Mouse (Mus musculus): ENCODE data around the gene Anxa9. TPM values are rescaled to one million over a fixed set of nuclear protein-coding genes. Genes with fewer than 3 reads are reported as not detected.
A peak's percentile ranks its signal among the peaks of the same experiment; 100 is the strongest.
"Not testable (repeated sequence)": the region's sequence is repeated elsewhere in the genome, so short reads cannot be mapped to it uniquely, and the experiment has no call there.

Anxa9 gene
- polyA plus RNA-seq (2015; fragmentation: Nextera tagmentation; extraction: Ambion mirVana): 1.4 and 1.6 TPM in 2 replicates

DNA sequence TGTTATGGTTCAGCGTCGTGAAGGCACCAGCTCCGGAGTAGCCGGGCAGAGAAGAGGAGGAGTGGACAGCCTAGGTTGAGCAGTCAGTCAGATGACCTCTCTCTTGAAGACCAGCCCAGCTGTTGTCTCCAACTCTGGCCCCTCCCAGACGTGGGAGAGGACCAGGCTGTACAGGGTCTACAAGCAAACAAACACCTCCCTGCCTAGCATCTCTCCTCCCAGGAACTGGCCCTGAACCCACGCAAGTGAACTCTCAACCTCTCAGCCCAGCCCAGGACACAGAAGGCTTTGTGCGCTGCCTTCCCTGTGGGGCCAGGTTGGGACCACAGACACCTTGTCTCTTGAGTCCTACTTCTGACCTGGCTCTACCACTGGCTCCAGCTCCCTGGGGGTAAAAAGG, at the start of gene Anxa9:
Anxa9 (minus strand) TSS at position 77 of the 400 bp plus-strand sequence.
- Histone ChIP-seq H3K4me2 (replicated peaks) (no peak within 1 kb of the TSS), H3K9me3 (no peaks in the 10 kb centered on the region), H3K4me3 (replicated peaks) (no peak within 1 kb of the TSS), H3K27ac (no peak within 1 kb of the TSS), H3K36me3 (no peaks in the 10 kb centered on the region), H3K4me1 (replicated peaks) (no peaks in the 10 kb centered on the region), H3K27me3 (replicated peaks) (no peaks in the 10 kb centered on the region), H3K9ac (no peak within 1 kb of the TSS)
- ATAC-seq: peak; percentile 11; the same call in 1 of the 2 replicates
- 48% methylated on average over 7 of the region's 7 CpGs for WGBS

DNA sequence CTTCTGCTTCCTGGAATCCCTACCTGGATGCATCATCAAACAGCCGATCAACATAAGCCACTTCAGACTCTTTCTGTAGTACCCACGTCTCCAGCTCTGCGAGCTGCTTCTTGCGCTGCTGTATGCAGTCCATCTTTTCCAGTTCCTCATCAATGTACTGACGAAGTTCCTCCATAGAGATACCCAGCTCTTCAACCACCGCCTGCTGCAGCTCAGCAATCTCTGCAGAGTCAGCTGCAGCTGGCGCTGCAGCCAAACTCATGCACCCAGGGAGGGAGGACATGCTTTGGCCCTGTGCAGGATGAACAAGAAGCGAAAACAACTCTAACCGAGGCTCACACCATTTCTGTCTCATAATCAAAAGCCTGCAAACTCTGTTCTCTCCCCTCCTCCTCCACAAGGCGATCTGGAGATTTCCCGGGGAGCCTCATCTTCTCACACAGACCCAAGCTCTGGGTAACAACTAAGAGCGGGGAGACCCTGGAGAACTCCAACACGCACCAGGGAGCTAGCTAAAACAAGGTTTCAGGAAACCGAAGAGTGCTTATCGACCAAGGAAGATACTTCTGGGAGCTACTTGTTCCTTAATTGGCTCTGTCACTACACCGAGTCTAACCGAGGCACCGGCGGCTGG, 49.1 kb upstream of the Anxa9 start:
- not testable (repeated sequence) for H3K27ac ChIP-seq; H3K27me3 ChIP-seq (replicated peaks); H3K9ac ChIP-seq; H3K9me3 ChIP-seq; H3K4me1 ChIP-seq (replicated peaks)
- peak; percentile 8; the same call in 1 of the 2 replicates for ATAC-seq
- Histone ChIP-seq H3K4me2 (replicated peaks) (peak overlapping the region; percentile 40), H3K4me3 (replicated peaks) (peak overlapping the region; percentile 47), H3K36me3 (0 out of 2 replicates have a peak, but pooled peaks cover 12% of the 10 kb centered on the region)
- WGBS: 32% methylated on average over 12 of the region's 19 CpGs

DNA sequence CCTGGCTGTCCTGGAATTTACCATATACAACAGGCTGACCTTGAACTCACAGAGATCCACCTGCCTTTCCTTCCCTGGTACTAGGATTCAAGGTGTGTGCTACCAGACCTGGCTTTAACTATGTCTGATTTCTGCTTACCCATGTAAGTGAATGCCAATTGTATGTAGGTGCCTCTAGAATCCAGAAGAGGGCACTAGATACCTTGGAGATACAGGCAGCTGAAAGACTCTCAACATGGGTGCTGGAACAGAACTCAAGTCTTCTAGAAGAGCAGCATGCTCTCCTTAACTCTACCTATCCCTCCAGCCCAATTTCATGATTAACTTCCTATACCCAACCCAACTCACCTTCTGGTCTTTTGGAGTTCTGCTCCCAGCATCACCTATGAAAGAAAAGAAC, 42.5 kb upstream of the Anxa9 start:
- no peak overlapping the region for H3K9ac ChIP-seq
- H3K4me2 ChIP-seq (replicated peaks): no peak overlapping the region
- ATAC-seq: no peak
- no peak overlapping the region for H3K4me3 ChIP-seq (replicated peaks)
- no peak overlapping the region for H3K27ac ChIP-seq
- no peaks in the 10 kb centered on the region for H3K9me3 ChIP-seq
- H3K27me3 ChIP-seq (replicated peaks): no peaks in the 10 kb centered on the region
- H3K4me1 ChIP-seq (replicated peaks): no peaks in the 10 kb centered on the region
- H3K36me3 ChIP-seq: peaks cover 34% of the 10 kb centered on the region

DNA sequence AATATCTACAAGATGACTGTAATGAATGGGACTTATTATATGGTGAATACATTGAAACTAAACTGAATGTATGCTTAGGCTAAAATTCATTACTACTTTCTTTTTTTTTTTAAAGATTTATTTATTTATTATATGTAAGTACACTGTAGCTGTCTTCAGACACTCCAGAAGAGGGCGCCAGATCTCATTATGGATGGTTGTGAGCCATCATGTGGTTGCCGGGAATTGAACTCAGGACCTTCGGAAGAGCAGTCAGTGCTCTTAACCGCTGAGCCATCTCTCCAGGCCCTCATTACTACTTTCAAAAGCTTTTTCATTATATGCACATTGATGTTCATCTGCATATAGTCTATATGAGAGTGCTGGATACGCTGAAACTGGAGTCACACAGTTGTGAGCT, 41.4 kb upstream of the Anxa9 start:
- not testable (repeated sequence) for H3K4me2 ChIP-seq (replicated peaks); H3K27ac ChIP-seq; H3K9ac ChIP-seq; H3K4me1 ChIP-seq (replicated peaks); H3K27me3 ChIP-seq (replicated peaks); ATAC-seq; H3K9me3 ChIP-seq; H3K4me3 ChIP-seq (replicated peaks)
- 91% methylated on average over 5 of the region's 5 CpGs for WGBS
- peaks cover 35% of the 10 kb centered on the region for H3K36me3 ChIP-seq

DNA sequence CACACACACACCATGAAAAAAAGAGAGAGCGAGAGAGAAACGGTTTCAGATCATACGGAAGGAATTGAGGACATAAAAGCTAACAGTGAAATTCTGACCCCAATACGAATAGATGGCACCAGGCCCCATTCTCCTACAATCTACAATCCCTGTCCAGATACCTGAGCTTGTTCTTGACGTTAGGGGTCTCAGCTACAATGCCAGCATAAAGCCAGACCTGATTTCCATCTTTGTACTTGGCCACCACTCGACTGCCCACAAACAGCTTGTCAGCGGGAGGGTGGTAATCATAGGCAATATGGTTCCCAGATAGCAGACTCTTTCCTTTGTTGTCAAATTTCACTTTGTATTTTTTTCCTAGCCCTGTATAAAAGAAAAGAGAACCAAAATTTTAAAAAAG, 39.5 kb upstream of the Anxa9 start:
- Histone ChIP-seq H3K9ac (no peak overlapping the region), H3K36me3 (peaks cover 41% of the 10 kb centered on the region), H3K9me3 (no peaks in the 10 kb centered on the region), H3K4me2 (replicated peaks) (no peak overlapping the region), H3K27ac (no peak overlapping the region), H3K4me3 (replicated peaks) (no peak overlapping the region), H3K27me3 (replicated peaks) (no peaks in the 10 kb centered on the region), H3K4me1 (replicated peaks) (no peaks in the 10 kb centered on the region)
- WGBS: 89% methylated on average over 7 of the region's 7 CpGs
- ATAC-seq: no peak

DNA sequence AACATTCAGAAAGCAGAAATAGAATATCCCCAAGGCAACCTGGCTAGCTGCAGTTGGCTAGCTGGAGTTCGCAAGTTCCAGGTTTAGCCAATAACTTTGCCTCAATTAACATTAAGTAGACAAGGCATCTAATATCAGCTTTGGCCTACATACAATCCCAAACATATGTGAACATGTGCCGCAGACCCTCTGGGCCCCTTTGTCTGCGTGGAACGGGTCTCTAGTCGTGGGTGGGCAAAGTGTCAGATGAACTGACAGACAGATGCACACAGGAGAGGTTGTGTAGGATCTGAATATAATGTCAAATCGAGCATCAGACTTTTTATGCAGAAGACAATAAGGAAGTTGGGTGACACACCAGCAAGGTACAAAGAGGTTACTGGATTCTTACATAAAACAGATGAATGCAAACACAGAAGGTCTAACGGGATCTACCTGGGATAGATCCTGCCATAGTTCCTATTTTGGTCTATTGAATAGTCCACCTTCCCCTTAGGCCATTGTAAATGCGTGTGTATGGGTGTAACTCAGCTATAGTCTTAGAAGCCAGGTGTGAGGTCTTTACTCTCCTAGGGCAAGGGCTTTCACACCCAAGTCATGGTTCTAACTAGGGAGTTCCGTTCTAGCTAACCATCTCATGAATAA, 36.5 kb upstream of the Anxa9 start:
- not testable (repeated sequence) for H3K4me2 ChIP-seq (replicated peaks); H3K27me3 ChIP-seq (replicated peaks); H3K4me3 ChIP-seq (replicated peaks); H3K27ac ChIP-seq; ATAC-seq; H3K9ac ChIP-seq; H3K9me3 ChIP-seq; H3K4me1 ChIP-seq (replicated peaks)
- 97% methylated on average over 9 of the region's 9 CpGs for WGBS
- peaks cover 42% of the 10 kb centered on the region for H3K36me3 ChIP-seq

DNA sequence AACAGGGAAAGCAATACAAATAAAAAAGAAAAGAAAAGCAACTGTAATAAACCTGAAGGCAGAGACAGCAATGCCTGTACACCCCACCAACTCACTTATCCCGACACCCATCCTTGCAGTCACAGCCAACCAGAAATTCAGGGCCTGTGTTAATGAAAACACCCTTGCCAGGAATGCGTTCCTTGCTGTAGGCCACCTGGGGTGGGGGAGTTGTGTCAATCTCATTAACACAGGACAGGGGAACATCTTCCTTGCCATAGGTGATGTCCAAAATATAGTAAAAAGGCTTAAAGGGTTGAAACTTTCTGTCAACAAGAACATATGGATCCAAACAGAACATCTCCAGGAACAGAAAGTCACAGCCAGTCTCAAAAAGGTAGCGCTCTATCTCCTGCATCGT, 31.3 kb upstream of the Anxa9 start:
- Histone ChIP-seq H3K9ac (no peak overlapping the region), H3K4me3 (replicated peaks) (no peak overlapping the region), H3K4me2 (replicated peaks) (no peak overlapping the region), H3K27me3 (replicated peaks) (no peaks in the 10 kb centered on the region), H3K36me3 (peaks cover 41% of the 10 kb centered on the region), H3K27ac (no peak overlapping the region), H3K9me3 (no peaks in the 10 kb centered on the region), H3K4me1 (replicated peaks) (no peaks in the 10 kb centered on the region)
- 95% methylated on average over 4 of the region's 4 CpGs for WGBS
- ATAC-seq: no peak

DNA sequence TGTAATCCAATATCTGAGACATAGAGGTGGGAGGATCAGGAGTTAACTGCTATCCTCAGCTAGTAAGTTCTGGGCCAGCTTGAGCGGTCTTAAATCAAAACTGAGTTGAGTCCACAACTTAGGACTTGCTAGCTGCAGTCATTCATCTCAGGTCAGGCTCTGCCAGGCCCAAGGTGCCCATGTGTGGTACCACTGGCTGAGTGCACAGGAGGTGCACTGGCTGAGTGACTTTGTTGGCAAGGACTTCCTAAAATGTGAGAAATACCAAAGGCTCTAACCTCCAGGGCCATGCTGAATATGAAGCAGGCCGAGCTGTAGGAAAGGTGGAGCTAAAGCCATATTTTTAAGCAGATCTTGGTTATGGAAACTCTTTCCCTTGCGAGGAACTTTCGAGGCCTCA, 30.4 kb upstream of the Anxa9 start:
- ATAC-seq: no peak
- WGBS: 94% methylated on average over 4 of the region's 4 CpGs

DNA sequence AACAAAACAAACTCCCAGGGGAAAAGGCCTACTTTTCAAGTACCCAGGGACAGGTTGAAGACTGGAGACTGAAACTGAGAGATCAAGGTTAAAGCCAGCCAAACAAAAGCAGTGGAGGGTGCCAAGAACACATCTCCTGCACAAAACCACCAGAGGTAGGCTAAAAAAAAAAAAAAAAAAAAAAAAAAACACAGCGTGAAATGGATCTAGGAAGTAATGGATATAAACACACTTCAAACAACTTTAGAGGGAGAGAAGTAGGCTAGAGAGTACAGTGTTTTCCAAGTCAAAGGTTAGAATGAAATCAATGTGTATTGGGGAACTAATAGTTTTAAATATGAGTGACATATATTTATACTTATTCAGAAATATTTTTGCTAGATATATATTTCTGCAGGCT, 24.6 kb upstream of the Anxa9 start:
- 63% methylated on average over 1 of the region's 1 CpGs for WGBS

More for the DNA sequence above, 30.4 kb upstream of the Anxa9 start:
- no peaks in the 10 kb centered on the region for H3K9me3 ChIP-seq
- no peak overlapping the region for H3K9ac ChIP-seq
- H3K36me3 ChIP-seq: peaks cover 40% of the 10 kb centered on the region
- H3K4me2 ChIP-seq (replicated peaks): no peak overlapping the region
- H3K27me3 ChIP-seq (replicated peaks): no peaks in the 10 kb centered on the region
- no peak overlapping the region for H3K4me3 ChIP-seq (replicated peaks)
- no peak overlapping the region for H3K27ac ChIP-seq
- H3K4me1 ChIP-seq (replicated peaks): no peaks in the 10 kb centered on the region

DNA sequence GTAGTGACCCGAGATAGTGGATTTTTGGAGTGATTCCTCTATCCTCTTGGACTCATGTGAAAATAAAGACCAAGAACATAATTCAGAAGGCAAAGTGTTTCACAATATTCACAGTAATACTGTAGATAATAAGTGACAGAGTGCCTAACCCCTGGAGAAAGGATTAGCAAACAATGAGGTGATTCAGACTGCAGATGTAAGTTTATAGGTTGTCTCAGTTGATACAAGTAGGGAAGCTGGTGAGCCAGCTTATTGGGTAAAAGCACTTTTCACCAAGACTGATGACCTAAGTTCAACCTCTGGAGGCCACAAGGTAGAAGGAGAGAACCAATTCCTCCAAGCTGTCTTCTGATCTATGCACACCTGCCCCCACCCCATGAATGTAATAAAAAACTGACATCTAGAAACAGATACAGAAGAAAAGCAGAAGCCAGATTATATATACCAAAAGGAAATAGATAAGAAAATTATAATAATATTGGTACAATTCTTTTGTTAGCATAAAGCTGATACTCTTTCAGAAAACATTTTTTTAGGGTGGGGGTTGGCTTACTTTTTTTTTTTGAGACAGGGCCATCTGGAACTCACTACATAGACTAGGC, 21.9 kb upstream of the Anxa9 start:
- peak; percentile 86 for ATAC-seq
- 75% methylated on average over 1 of the region's 1 CpGs for WGBS
- H3K4me2 ChIP-seq (replicated peaks): no peak overlapping the region
- H3K27ac ChIP-seq: no peak overlapping the region
- no peak overlapping the region for H3K9ac ChIP-seq
- no peak overlapping the region for H3K4me3 ChIP-seq (replicated peaks)
- H3K27me3 ChIP-seq (replicated peaks): no peaks in the 10 kb centered on the region
- no peaks in the 10 kb centered on the region for H3K4me1 ChIP-seq (replicated peaks)
- H3K9me3 ChIP-seq: no peaks in the 10 kb centered on the region
- H3K36me3 ChIP-seq: peaks cover 46% of the 10 kb centered on the region

More for the DNA sequence above, 24.6 kb upstream of the Anxa9 start:
- Histone ChIP-seq H3K27ac (no peak overlapping the region), H3K36me3 (peaks cover 30% of the 10 kb centered on the region), H3K4me1 (replicated peaks) (no peaks in the 10 kb centered on the region), H3K4me2 (replicated peaks) (no peak overlapping the region), H3K9ac (no peak overlapping the region), H3K9me3 (no peaks in the 10 kb centered on the region), H3K27me3 (replicated peaks) (no peaks in the 10 kb centered on the region), H3K4me3 (replicated peaks) (no peak overlapping the region)
- no peak for ATAC-seq

DNA sequence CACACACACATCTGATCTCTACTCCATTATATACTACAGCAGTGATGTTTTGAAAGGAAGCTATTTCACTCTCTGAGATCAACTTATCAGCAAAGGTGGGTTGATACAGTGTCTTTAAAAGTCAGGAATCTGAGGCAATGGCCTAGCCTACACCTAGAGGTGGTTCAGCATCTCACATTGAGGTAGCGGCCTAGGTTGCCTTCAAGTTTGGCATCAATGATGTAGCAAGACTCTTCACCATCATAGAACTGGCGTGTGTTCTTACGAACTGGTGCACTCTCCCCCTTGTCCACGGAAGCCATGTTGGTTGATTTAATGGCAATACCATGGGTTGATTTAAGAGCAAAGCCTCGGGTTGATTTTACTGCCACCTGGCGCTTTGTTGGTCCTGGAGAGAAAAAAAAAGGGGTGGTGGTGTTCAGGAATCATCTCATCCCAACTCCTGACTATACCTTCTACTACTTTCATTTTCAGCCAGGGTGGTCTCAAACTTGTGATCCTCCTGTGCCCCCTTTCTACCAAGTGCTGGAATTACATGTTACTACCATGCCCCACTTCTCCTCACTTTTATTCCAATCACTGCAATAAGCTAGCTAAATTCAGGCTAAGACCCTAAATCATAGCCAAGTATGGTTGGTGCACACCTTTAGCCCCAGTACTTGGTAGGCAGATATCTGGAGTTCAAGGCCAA, 17.6 kb upstream of the Anxa9 start:
- Histone ChIP-seq H3K27me3 (replicated peaks) (no peaks in the 10 kb centered on the region), H3K27ac (no peak overlapping the region), H3K9me3 (no peaks in the 10 kb centered on the region), H3K36me3 (peaks cover 63% of the 10 kb centered on the region), H3K9ac (no peak overlapping the region), H3K4me3 (replicated peaks) (no peak overlapping the region), H3K4me1 (replicated peaks) (no peaks in the 10 kb centered on the region), H3K4me2 (replicated peaks) (no peak overlapping the region)
- no peak for ATAC-seq
- WGBS: 90% methylated on average over 6 of the region's 6 CpGs

DNA sequence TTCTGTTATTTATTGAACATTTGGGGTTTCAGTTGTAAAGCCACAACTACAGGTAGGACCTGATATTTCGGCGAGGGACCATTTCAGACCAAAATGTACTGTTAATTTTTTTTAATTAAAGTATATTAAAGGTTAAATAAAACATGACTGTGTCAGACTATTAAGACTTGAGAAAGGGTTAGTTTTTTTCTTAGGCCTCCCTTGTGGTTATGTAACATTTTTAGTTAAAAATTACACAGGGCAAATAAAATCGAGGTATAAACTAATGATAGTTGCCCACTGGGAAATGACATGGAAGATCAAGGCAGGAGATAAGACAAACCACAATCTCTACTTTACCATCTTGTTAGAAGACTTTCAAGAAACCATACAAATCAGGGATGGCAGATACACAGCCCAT, 16.5 kb upstream of the Anxa9 start:
- ATAC-seq: no peak
- Histone ChIP-seq H3K4me1 (replicated peaks) (peaks cover 4% of the 10 kb centered on the region; the same call in 1 of the 2 replicates), H3K27ac (no peak overlapping the region), H3K4me3 (replicated peaks) (no peak overlapping the region), H3K27me3 (replicated peaks) (no peaks in the 10 kb centered on the region), H3K9ac (no peak overlapping the region), H3K4me2 (replicated peaks) (no peak overlapping the region), H3K9me3 (no peaks in the 10 kb centered on the region), H3K36me3 (peaks cover 62% of the 10 kb centered on the region)
- WGBS: 85% methylated on average over 3 of the region's 3 CpGs

Measured in intestine, embryonic 15.5 days (tissue).